Mouse (Mus musculus): ENCODE results near the gene Lad1.

The Lad1 gene

DNA sequence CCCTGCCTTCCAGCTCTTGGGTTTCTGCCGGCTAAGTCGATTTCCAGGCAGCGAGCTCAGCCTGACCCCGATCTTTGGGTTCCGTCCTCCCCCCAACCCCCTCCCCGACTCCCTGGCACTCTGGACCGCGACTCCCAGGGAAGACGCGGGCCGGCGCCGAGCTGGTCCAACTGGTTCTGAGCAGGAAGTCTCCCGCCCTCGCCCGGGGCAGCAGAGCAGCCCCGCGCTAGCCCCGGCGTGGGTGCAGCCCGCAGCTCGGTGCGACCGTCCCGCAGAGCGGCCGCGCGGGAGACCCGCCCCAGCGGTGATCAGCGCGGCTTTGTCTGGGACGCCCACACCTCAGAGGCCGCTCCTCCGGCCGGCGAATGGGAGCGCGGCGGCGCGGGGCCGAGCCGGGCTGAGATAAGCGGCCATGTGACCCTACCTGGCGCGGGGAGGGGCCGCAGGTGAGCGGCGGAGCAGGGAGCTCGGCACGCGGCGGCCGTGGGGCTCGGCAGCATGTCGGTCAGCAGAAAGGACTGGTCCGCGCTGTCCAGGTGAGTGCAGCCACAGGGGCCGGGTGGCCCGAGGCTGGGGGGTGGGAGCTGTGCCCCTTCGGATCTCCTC, at the start of gene Lad1:
Gene Lad1, plus strand, starts transcription at position 118 of the 606 bp plus-strand sequence.
- no peak for DNase-seq

DNA sequence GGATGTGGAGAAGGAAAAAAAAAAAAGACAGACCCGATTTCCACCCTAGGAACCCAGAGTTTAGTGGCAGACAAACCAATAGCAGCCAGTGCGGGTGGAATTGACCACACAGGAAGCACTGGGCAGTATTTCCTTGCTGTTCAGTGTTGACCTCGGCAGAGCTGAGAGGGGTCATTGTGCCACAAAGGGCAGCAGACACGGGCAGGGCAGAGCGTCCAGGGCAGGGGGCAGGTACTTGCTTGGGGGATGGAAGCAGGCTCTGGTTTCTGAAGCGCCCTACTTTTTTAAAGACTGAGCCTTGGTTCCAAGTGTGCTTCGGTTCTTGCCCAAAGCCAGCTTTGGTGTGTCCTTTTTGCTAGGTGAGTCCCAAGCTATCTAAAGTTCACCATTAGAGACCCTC, 48.2 kb upstream of the Lad1 start:
- DNase-seq = no peak

DNA sequence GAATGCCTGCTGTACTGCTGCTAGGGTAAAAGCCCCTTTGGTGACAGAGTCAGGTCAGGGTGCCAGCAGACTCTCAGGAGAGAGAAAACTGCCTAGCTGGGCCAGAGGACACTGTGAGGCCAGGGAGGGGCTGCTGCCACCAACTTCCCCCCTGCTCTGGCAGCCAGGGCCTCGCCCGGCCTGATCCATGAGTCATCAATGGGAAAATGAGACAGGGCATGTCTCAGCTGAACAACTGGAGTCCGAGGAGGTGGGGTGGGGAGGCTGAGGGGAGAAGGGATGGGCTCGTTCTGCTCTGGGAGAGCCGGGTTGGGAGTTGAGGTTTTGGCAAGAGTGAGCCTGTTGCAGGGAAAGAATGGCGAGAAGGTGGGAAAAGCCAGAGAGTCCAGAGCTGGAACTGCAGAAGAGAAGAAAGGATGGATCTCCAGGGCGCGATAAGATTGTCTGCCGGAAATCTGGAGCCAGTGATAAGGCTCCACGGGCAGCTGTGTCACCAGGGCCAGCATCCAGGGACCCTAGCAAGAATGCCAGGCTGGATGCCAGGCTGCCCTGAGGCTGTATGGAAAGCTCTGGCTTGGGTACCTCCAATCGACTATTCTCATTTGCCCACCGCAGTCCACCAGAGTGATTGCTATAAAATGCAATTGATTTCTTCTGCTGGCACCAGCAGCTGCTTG, 47.4 kb upstream of the Lad1 start:
- DNase-seq = no peak

DNA sequence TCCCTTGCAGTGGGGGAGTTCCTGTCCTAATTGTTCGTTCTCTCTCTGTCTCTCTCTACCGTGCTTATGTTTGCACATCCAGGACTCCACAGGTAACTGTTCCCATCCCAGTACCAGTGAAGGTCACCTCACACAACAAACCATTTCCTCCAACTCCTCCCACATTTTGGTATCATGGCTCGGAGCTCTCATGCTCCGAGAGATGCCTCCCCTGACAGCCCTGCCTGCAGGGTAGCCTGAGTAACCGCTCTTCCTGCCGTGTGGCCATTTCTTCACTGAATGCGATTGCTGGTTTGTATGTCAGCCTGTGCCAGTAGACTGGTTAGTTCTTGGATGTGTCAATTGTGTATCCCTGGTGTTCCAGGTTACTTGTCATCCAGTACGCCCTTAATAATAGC, 46.8 kb upstream of the Lad1 start:
- DNase-seq = no peak

DNA sequence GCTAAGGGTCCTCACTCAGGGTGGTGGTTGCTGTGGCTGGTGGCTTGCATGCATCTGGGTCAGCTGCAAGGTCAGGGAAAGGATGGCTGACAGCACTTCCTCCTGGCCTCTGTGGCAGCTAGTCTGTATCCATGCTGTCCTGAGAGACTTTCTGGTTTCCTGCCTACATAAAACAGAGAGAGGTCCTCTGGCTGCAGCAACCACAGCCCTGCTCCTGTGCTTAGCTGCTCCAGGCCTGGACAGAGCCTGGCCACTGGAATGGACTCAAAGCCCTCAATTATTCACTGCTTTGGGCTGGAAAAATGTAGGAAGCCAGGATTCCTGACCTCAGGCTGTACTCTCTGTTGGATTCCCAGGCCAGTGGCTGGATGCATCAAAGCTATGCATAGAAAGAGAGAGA, 41.8 kb upstream of the Lad1 start:
- DNase-seq = no peak

DNA sequence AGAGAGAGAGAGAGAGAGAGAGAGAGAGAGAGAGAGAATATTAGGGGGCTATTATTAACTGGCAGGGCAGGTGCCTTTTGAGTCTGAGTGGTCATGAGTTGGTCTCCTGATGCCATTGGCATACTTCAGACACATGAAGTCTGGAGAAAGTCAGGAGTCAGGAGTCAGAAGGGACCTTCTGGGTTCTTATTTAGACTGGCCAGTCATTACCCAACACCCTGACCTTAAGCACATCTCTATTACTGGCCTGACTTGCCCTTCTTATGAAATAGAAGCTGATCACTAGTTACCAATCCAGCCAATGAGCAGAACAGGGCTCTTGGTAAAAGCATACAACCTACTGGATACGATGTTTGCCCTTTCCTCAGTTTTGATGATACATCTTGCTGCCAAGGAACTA, 41.4 kb upstream of the Lad1 start:
- DNase-seq = no peak

DNA sequence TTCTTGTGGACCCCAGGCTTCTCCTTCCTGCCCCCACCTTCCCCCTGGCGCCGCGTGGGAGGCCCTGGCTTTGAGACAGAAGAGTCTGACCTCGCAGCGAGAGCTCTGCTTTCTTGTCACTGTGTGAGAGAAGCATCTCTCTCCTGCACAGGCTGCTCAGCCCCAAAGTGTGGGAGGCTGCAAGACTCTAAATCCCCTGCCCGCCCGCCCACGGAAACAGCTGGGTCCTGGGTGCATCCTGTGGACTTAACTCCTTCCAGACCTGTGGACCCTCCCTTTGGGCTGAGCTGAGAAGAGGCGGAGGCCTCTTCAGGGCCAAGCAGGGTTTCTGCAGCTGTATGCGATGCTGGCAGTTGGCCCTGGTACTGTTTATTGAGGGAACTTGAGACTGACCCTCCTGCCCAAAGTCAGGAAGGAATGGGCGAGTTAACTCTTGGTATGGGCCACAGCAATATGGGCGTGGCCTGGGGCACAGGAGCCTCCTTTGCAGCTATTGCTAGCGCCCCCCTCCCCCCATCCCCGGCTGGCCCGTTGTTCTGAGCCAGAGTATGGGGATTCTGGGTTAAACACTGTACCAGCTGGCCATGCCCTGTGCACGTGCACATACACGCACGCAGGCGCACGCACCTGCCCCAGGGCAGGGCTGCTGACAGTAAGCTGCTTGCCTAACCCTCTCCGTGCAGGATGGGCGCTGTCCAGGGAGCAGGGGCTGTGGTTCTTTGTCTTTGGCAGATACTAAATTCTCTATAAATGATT, 39.4 kb upstream of the Lad1 start, which contains the start of gene Tnni1:
Gene Tnni1, plus strand, starts transcription at position 655 of the 756 bp plus-strand sequence.
- DNase-seq = peak; percentile 21 to 23

DNA sequence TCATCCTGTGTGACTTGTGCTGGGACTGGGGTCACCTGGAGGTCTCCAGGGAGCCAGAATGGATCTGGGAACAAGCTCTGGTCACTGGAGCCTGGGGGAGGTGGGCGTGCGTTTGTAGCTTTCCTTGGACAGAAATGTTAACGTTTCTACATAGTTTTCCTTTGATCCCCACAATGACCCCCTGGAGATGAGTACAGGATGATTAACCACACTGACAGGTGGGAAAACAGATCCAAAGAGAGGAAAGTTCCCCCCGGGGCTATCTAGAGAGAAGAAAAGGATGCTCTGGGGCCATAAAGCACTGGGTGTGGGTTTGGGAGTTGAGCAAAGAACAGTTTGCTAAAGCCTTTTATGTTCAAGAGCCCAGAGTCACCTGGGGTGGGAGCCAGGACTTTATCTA, 37.7 kb upstream of the Lad1 start:
- DNase-seq = no peak

DNA sequence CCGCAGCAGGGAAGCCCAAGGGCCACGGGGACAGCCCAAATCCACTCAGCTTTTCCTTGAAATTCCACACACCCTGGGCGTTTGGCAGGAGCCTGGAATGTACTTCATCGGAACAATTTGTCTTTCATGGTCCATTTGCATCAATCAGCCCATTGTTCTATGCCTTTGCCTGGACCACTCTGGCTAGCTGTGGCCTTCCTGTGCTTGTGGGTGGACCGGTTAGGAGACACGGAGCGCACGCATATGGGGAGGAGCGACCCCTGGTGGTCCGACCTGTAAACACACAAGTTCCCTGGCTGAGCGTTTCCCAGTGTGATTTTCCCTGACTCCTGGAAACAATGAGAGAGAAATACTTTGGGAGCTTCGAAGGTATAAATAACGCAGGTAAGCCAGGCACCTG, 37.2 kb upstream of the Lad1 start:
- DNase-seq = no peak

DNA sequence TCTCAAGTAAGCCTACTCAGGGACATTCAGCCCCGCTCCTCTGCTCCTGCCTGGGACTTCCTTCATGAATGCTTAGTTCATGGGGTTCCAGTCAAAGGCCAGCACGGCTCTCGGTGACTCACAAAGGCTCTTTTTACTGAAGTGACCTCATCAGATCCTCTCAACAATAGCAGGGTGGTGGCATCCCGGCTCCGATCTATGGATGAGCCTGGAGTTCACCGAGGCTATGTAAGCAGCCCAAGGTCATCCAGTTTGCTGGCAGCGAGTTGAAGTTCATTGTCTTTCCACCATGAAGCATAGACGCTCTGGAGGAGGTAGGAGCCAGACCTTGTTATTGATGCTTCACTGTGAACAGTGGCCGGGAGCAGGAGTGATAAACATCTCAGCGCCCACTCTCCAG, 35.6 kb upstream of the Lad1 start:
- DNase-seq = no peak

DNA sequence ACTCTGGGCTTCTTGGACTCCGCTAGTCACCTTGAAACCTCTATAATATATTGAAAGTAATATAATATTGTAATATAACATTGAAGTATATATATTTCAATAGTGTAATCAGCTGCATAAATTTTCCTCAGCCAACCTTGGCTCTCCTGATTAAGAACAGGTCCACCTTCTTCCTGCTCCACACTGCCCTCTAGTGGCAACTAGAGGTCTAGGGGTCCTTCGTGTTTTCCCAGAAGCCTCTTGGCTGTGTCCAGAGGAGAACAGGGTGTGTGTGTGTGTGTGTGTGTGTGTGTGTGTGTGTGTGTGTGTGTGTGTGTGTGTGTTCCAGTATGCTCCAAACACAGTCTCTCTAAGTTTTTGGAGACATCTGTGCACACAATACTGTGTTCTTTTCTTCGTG, 30.6 kb upstream of the Lad1 start:
- DNase-seq = peak; percentile 44 to 60

DNA sequence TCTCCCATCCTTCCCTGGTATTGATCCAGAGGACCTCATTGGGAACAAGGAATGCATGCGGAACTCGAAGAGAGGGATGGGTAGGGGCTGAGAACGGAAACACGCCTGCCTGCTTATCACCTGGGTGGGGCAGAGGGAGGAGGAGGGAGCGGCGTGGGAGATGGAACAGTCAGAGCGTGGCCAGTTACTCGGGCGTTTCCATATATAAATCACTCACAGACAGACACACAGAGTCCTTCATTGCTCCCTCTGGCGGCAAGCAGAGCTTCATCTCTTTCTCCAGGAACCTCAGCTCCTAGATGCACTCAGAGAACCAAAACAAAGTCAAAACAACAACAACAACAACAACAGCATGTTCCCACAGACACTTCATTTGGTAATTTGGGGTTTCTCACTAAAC, 29.7 kb upstream of the Lad1 start:
- no peak for DNase-seq

DNA sequence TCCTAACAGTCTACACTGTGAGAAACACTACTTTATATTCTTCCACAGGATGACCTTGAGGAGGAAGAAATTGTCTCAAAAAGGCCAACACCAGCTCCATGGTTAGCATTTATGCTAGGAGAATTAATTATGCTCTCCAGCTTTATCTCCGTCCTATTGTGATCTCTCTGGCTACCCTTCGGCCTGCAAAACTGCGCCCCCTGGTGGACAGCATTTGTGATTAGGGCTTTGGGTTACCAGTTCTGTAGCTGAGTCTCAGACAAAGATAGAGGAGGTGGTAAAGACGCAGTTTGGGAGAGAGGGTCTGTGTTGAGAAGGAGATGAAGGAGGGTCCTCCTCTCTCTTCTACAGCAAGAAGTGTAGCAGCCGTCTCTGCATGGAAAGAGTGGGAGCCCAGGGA, 28.6 kb upstream of the Lad1 start:
- DNase-seq = peak in 1 of 2 experiments; percentile 39

DNA sequence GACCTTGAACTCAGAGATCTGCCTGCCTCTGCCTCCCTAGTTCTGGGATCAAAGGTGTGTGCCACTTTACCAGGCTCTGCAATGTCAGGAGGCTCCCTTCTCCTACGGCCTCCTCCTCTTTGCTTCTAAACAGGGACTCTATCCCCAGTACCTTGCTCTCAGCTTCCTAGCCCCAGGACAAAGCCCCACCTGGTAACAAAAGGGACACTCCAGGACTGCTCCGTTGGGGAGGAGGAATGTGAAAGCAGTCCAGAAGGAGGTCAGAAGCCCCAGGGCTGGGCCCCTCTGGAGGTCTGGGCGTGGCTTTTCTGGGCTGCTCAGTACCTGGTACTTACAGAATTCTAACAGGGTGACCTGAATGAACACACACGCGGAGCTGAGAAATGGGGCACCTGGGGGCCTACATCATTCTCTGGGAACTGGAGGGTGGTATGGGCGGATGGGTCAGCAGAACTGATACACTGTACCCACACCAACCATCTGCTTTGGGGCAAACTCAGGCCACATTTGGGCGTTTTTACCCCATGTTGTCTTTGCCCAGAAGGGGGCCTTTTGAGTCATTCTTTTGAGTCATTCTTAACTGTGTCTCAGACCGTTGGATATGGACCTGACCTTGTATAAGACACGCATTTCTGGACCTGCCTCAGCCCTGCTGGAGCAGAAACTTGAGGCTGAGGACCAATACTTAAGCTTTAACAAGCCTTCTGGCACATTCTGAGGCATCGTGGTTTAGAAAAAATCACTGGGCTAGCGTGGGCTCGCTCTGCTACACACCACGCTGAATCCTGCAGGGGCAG, 26.1 kb upstream of the Lad1 start:
- no peak for DNase-seq

DNA sequence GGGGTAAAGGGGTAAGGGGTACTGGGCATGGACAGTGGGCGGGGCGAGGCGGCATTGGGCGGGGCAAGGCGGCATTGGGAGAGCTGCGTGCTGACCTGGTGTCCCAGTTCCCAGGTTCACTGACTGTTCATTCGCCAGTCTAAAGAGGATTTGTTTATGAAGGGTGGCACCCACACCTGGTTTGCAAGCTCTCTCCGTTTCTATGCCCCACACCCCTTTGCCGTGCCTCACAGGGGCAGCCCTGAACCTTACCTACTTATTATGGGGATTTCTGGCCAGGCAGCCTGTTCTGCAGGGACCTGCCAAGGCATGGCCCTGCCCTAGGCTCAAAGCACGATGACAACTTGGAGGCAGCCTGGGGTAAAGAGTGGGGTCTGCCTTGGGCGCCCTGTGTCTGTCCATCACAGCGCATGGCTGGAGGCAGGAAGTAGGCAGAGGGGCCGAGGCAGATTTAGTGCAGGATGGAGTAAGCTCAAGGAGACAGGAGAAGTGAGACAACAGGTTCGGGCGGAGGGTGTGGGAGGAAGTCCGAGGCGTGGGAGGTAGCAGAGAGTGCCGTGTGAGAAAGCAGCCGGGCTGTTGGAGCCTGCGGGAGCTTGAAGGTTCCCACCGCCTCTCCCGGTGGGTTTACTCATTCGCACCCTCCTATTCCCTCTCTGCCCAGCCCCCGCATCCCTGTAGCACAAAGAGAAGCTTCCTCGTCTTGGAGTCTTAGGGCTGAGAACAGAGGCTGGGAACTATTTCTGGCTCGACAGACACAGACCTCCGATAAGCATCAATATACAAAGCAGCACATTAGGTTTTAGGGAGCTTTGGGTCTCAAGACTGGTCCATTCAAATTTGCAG, 24.8 kb upstream of the Lad1 start:
- no peak for DNase-seq

DNA sequence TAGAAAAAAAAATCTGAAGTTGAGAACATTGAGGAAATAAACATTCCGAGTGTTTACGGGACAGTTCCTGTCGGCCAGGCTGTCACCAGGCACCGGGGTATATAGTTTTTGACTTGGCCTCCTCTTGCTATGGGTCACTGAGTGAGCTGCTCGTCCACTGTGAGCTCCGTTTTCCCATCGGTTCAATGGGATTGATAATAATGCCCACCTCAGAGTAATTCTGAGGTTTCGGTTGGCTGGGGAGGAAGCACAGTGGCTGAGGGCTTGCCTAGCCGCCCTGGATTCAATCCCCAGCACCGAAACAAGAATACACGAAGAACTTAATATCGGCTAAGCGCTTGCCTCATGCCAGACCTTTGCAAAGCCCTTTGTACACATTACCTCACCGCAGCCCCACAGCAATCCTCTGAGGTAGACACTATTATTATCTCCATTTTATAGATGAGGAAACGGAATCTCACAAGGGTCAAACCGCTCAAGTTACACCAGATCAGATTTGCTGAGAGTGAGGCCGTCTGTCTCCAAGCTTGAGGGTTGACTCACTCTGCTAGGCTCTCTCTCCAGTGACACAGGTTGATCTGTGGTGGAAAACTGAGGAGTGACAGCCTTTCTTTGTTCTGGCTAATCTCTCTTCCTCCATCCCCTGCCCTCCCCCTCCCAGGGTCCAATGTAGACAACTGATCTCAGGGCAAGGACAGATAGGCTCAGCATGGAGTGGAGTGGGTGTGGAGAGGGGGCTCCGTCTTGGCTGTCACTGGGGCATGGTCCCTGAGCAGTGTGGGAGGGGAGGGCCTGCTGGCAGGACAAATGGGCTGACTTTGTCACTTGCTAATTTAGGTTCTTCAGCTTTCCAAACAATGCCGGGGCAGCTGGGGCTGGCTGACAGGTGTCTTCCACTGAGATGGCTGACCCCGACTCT, 23.9 kb upstream of the Lad1 start:
- no peak for DNase-seq

DNA sequence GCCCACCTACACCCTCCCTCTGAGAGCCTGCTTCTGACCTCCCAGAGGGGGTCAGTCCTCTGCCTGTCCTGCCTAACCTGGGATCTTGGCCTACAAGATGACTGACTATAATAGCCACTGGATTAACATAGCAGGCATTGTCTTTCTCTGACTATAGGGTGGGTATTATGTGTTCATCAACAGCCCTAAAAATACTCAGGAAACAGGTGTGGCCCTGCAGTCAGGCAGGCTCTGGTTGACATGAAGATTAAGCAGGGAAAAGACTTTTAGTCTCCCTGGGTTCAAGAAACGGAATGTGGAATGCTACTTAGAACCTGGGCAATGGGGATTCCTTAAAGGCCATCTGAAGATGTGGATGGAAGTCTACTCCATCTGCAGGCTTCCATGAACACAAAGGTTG, 19.9 kb upstream of the Lad1 start:
- DNase-seq = no peak

DNA sequence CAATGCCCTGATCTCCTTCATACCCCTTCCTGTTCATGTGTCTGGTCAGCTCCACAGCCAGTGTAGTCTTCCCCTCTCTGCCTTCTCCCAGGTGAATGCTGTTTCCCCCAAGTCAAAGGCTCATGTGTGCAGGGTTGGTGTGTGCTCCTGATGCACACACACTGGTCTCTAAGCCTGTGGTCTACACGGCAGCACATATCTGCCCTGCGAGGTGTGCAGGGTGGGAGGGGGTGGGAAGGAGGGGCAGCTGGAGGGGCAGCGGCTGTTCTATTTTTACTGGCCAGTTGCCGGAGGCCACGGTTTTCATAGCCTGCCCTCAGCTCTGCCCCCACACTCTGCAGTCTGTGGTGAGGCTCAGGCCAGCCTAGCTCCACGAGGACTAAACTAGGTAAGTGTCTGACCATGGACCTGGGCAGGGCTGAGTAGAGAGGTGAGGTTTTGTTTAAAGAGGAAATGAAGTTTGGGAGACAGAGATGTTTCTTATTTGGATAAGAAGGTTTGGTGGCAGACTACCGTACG, 19.2 kb upstream of the Lad1 start:
- DNase-seq = no peak

DNA sequence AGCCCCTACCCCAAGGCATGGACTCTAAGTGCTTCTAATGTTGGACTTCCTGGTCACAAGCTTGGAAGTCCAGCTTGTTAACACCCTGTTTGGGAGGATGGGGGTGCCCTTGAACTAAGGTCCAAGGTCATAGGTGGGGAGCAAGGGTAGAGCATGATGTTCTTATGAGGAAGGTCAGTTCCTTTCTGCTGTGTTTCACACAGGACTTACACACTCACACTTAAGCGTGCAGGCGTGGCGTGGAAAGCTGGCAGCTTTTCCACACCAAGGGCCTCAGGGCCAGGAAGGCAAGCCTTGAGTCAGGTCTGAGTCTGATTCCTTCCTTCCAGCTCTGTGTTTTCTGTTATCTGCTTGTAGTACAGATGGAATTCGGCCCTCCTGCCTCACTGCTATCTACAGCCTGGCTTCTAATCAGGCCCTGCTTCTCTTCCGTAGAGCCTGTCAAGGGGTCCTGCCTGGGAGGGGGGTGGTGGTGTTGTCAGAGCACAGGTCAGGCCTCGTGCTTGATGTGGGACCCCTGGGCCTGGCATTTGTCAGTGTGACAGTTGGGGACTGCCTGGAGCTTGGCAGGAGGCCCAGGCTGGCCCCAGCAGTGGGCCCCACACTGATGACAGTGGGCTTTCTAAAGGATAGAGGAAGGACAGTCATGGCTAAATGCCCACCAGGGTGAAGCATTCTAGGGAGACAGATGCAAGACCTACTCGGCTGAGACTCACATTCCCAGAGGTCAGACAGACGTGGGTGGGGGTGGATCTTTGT, 18.0 kb upstream of the Lad1 start:
- DNase-seq = no peak

DNA sequence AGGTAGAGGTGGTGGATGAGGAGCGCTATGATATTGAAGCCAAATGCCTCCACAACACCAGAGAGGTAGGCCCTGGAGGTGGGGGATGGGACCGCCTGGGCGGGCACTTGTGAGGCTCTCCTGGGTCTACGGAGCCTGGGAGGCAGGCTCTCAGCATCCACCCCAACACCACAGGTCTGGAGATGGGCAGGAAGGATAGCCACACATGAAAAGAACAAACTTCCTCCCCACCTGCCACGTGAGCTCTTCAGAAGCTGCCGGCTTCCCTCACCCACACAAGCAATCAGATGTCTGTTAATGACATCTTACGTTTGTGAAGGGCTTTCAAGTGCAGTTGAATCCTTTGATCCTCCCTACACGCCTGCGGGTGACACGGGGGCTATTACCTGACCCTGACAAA, 10.9 kb upstream of the Lad1 start:
- DNase-seq = peak in 1 of 2 experiments; percentile 59
